Mouse (Mus musculus): Measurements from ENCODE around the gene Aebp1. TPM values are rescaled to one million over a fixed set of nuclear protein-coding genes. Genes with fewer than 3 reads are reported as not detected.
A peak's percentile ranks its signal among the peaks of the same experiment; 100 is the strongest.

Gene Aebp1
- polyA plus RNA-seq, 1 experiment from 2014 or later: 37.6 TPM

- Histone ChIP-seq H3K4me3 (ENCODE audit: low read depth, low read length) (peak overlapping the region; percentile 40), H3K4me2 (ENCODE audit: low read length) (peak overlapping the region; percentile 67), H3K9me3 (ENCODE audit: control insufficient read depth, low read length) (no peaks in the 10 kb centered on the region), H3K4me1 (replicated peaks; ENCODE audit: control insufficient read depth, insufficient read depth, low read length) (peaks cover 26% of the 10 kb centered on the region), H3K27me3 (replicated peaks; ENCODE audit: control insufficient read depth, insufficient read depth, low read length) (no peaks in the 10 kb centered on the region; the same call in 1 of the 2 replicates), H3K9ac (ENCODE audit: low read length) (0 out of 2 replicates have a peak overlapping the region, but pooled peaks have one; percentile 40), H3K27ac (ENCODE audit: low read depth) (no peak overlapping the region), H3K36me3 (ENCODE audit: control insufficient read depth, insufficient read depth, low read length) (no peaks in the 10 kb centered on the region)
- no peak for DNase-seq (ENCODE audit: low spot score)
- WGBS: 10% methylated on average over 6 of the region's 6 CpGs
- peak; percentile 13; the same call in 1 of the 2 replicates for ATAC-seq (replicated peaks; ENCODE audit: low FRiP score, low TSS enrichment, low read depth)
Observed at GRCm38 (mm10) chr11:5902390-5902789, 40.6 kb downstream of the Aebp1 start.

- Histone ChIP-seq H3K9ac (ENCODE audit: low read length) (no peak overlapping the region), H3K9me3 (ENCODE audit: control insufficient read depth, low read length) (no peaks in the 10 kb centered on the region), H3K4me2 (ENCODE audit: low read length) (no peak overlapping the region), H3K27ac (ENCODE audit: low read depth) (no peak overlapping the region), H3K27me3 (replicated peaks; ENCODE audit: control insufficient read depth, insufficient read depth, low read length) (no peaks in the 10 kb centered on the region), H3K4me3 (ENCODE audit: low read depth, low read length) (no peak overlapping the region), H3K36me3 (ENCODE audit: control insufficient read depth, insufficient read depth, low read length) (no peaks in the 10 kb centered on the region), H3K4me1 (replicated peaks; ENCODE audit: control insufficient read depth, insufficient read depth, low read length) (peaks cover 17% of the 10 kb centered on the region; the same call in 1 of the 2 replicates)
- DNase-seq (ENCODE audit: low spot score) (no peak), ATAC-seq (replicated peaks; ENCODE audit: low FRiP score, low TSS enrichment, low read depth) (no peak)
- 78% methylated on average over 2 of the region's 2 CpGs for WGBS
Observed at GRCm38 (mm10) chr11:5903844-5904243, 42.1 kb downstream of the Aebp1 start.

GRCm38 (mm10) chr11:5904357-5904756 is 42.6 kb downstream of the Aebp1 start:
- no peak overlapping the region for H3K27ac ChIP-seq (ENCODE audit: low read depth)
- no peaks in the 10 kb centered on the region for H3K36me3 ChIP-seq (ENCODE audit: control insufficient read depth, insufficient read depth, low read length)
- no peak for ATAC-seq (replicated peaks; ENCODE audit: low FRiP score, low TSS enrichment, low read depth)
- peaks cover 17% of the 10 kb centered on the region; the same call in 1 of the 2 replicates for H3K4me1 ChIP-seq (replicated peaks; ENCODE audit: control insufficient read depth, insufficient read depth, low read length)
- H3K9me3 ChIP-seq (ENCODE audit: control insufficient read depth, low read length): no peaks in the 10 kb centered on the region
- no peak overlapping the region for H3K9ac ChIP-seq (ENCODE audit: low read length)
- WGBS: 75% methylated on average over 19 of the region's 19 CpGs
- no peaks in the 10 kb centered on the region for H3K27me3 ChIP-seq (replicated peaks; ENCODE audit: control insufficient read depth, insufficient read depth, low read length)
- no peak overlapping the region for H3K4me2 ChIP-seq (ENCODE audit: low read length)
- DNase-seq (ENCODE audit: low spot score): no peak
- no peak overlapping the region for H3K4me3 ChIP-seq (ENCODE audit: low read depth, low read length)

- no peaks in the 10 kb centered on the region for H3K27me3 ChIP-seq (replicated peaks; ENCODE audit: control insufficient read depth, insufficient read depth, low read length)
- no peak for DNase-seq (ENCODE audit: low spot score)
Observed at GRCm38 (mm10) chr11:5904871-5905270, 43.1 kb downstream of the Aebp1 start.

GRCm38 (mm10) chr11:5905778-5906518 is 44.2 kb downstream of the Aebp1 start:
- ATAC-seq (replicated peaks; ENCODE audit: low FRiP score, low TSS enrichment, low read depth) (no peak), DNase-seq (ENCODE audit: low spot score) (no peak)
- H3K9ac ChIP-seq (ENCODE audit: low read length): no peak overlapping the region
- H3K27me3 ChIP-seq (replicated peaks; ENCODE audit: control insufficient read depth, insufficient read depth, low read length): no peaks in the 10 kb centered on the region
- no peak overlapping the region for H3K27ac ChIP-seq (ENCODE audit: low read depth)
- peaks cover 17% of the 10 kb centered on the region; the same call in 1 of the 2 replicates for H3K4me1 ChIP-seq (replicated peaks; ENCODE audit: control insufficient read depth, insufficient read depth, low read length)
- no peak overlapping the region for H3K4me3 ChIP-seq (ENCODE audit: low read depth, low read length)
- no peak overlapping the region for H3K4me2 ChIP-seq (ENCODE audit: low read length)
- WGBS: 78% methylated on average over 10 of the region's 10 CpGs
- H3K9me3 ChIP-seq (ENCODE audit: control insufficient read depth, low read length): no peaks in the 10 kb centered on the region
- H3K36me3 ChIP-seq (ENCODE audit: control insufficient read depth, insufficient read depth, low read length): no peaks in the 10 kb centered on the region

More at GRCm38 (mm10) chr11:5904871-5905270, 43.1 kb downstream of the Aebp1 start:
- 92% methylated on average over 6 of the region's 6 CpGs for WGBS
- no peak for ATAC-seq (replicated peaks; ENCODE audit: low FRiP score, low TSS enrichment, low read depth)
- H3K4me3 ChIP-seq (ENCODE audit: low read depth, low read length): no peak overlapping the region
- no peaks in the 10 kb centered on the region for H3K9me3 ChIP-seq (ENCODE audit: control insufficient read depth, low read length)
- H3K9ac ChIP-seq (ENCODE audit: low read length): no peak overlapping the region
- H3K4me1 ChIP-seq (replicated peaks; ENCODE audit: control insufficient read depth, insufficient read depth, low read length): peaks cover 17% of the 10 kb centered on the region; the same call in 1 of the 2 replicates
- H3K27ac ChIP-seq (ENCODE audit: low read depth): no peak overlapping the region
- H3K4me2 ChIP-seq (ENCODE audit: low read length): no peak overlapping the region
- H3K36me3 ChIP-seq (ENCODE audit: control insufficient read depth, insufficient read depth, low read length): no peaks in the 10 kb centered on the region

GRCm38 (mm10) chr11:5907096-5907495 is 45.3 kb downstream of the Aebp1 start:
- ATAC-seq (replicated peaks; ENCODE audit: low FRiP score, low TSS enrichment, low read depth) (no peak), DNase-seq (ENCODE audit: low spot score) (no peak)
- H3K4me2 ChIP-seq (ENCODE audit: low read length): no peak overlapping the region
- no peak overlapping the region for H3K27ac ChIP-seq (ENCODE audit: low read depth)
- peaks cover 6% of the 10 kb centered on the region; the same call in 1 of the 2 replicates for H3K4me1 ChIP-seq (replicated peaks; ENCODE audit: control insufficient read depth, insufficient read depth, low read length)
- H3K4me3 ChIP-seq (ENCODE audit: low read depth, low read length): no peak overlapping the region
- H3K36me3 ChIP-seq (ENCODE audit: control insufficient read depth, insufficient read depth, low read length): no peaks in the 10 kb centered on the region
- H3K9ac ChIP-seq (ENCODE audit: low read length): no peak overlapping the region
- H3K27me3 ChIP-seq (replicated peaks; ENCODE audit: control insufficient read depth, insufficient read depth, low read length): no peaks in the 10 kb centered on the region
- no peaks in the 10 kb centered on the region for H3K9me3 ChIP-seq (ENCODE audit: control insufficient read depth, low read length)
- 62% methylated on average over 5 of the region's 5 CpGs for WGBS

- no peaks in the 10 kb centered on the region for H3K9me3 ChIP-seq (ENCODE audit: control insufficient read depth, low read length)
- ATAC-seq (replicated peaks; ENCODE audit: low FRiP score, low TSS enrichment, low read depth) (peak; percentile 69; the same call in 1 of the 2 replicates), DNase-seq (ENCODE audit: low spot score) (no peak)
- H3K27me3 ChIP-seq (replicated peaks; ENCODE audit: control insufficient read depth, insufficient read depth, low read length): no peaks in the 10 kb centered on the region
- H3K9ac ChIP-seq (ENCODE audit: low read length): no peak overlapping the region
- H3K4me2 ChIP-seq (ENCODE audit: low read length): no peak overlapping the region
- 51% methylated on average over 4 of the region's 4 CpGs for WGBS
- H3K36me3 ChIP-seq (ENCODE audit: control insufficient read depth, insufficient read depth, low read length): no peaks in the 10 kb centered on the region
- H3K4me1 ChIP-seq (replicated peaks; ENCODE audit: control insufficient read depth, insufficient read depth, low read length): no peaks in the 10 kb centered on the region
- no peak overlapping the region; the same call in 1 of the 2 replicates for H3K27ac ChIP-seq (ENCODE audit: low read depth)
- no peak overlapping the region for H3K4me3 ChIP-seq (ENCODE audit: low read depth, low read length)
Observed at GRCm38 (mm10) chr11:5908642-5909041, 46.9 kb downstream of the Aebp1 start.

GRCm38 (mm10) chr11:5912635-5913034 is 50.9 kb downstream of the Aebp1 start:
- no peaks in the 10 kb centered on the region for H3K9me3 ChIP-seq (ENCODE audit: control insufficient read depth, low read length)
- no peak overlapping the region for H3K27ac ChIP-seq (ENCODE audit: low read depth)
- H3K36me3 ChIP-seq (ENCODE audit: control insufficient read depth, insufficient read depth, low read length): no peaks in the 10 kb centered on the region
- no peaks in the 10 kb centered on the region for H3K4me1 ChIP-seq (replicated peaks; ENCODE audit: control insufficient read depth, insufficient read depth, low read length)
- H3K4me3 ChIP-seq (ENCODE audit: low read depth, low read length): no peak overlapping the region
- H3K4me2 ChIP-seq (ENCODE audit: low read length): no peak overlapping the region
- H3K27me3 ChIP-seq (replicated peaks; ENCODE audit: control insufficient read depth, insufficient read depth, low read length): no peaks in the 10 kb centered on the region
- DNase-seq (ENCODE audit: low spot score): peak; percentile 75
- no peak overlapping the region for H3K9ac ChIP-seq (ENCODE audit: low read length)
- 26% methylated on average over 5 of the region's 5 CpGs for WGBS
- ATAC-seq (replicated peaks; ENCODE audit: low FRiP score, low TSS enrichment, low read depth): no peak

GRCm38 (mm10) chr11:5913256-5913655 is 51.5 kb downstream of the Aebp1 start:
- DNase-seq (ENCODE audit: low spot score): no peak
- no peak overlapping the region for H3K9ac ChIP-seq (ENCODE audit: low read length)
- ATAC-seq (replicated peaks; ENCODE audit: low FRiP score, low TSS enrichment, low read depth): no peak
- H3K4me2 ChIP-seq (ENCODE audit: low read length): no peak overlapping the region
- no peak overlapping the region for H3K27ac ChIP-seq (ENCODE audit: low read depth)
- H3K4me1 ChIP-seq (replicated peaks; ENCODE audit: control insufficient read depth, insufficient read depth, low read length): no peaks in the 10 kb centered on the region
- no peaks in the 10 kb centered on the region for H3K36me3 ChIP-seq (ENCODE audit: control insufficient read depth, insufficient read depth, low read length)
- H3K27me3 ChIP-seq (replicated peaks; ENCODE audit: control insufficient read depth, insufficient read depth, low read length): no peaks in the 10 kb centered on the region
- no peak overlapping the region for H3K4me3 ChIP-seq (ENCODE audit: low read depth, low read length)
- WGBS: 68% methylated on average over 8 of the region's 8 CpGs
- H3K9me3 ChIP-seq (ENCODE audit: control insufficient read depth, low read length): no peaks in the 10 kb centered on the region

All from intestine, embryonic 14.5 days (tissue).